Mouse (Mus musculus): ENCODE measurements around the gene Adh7. TPM values are rescaled to one million over a fixed set of nuclear protein-coding genes. Genes with fewer than 3 reads are reported as not detected.

Gene Adh7
- total RNA-seq, 4 experiments from 2014 or later, result 0.13 to 0.27 (median 0.21) TPM; not detected in 1

- DNase-seq (ENCODE audit: low spot score in 2 of 2), result no peak
Observed at GRCm38 (mm10) chr3:138254205-138254604, 36.6 kb downstream of the Adh7 start.

- DNase-seq (ENCODE audit: low spot score in 2 of 2), result no peak
Observed at GRCm38 (mm10) chr3:138255366-138255765, 37.8 kb downstream of the Adh7 start.

- no peak for DNase-seq (ENCODE audit: low spot score in 2 of 2)
Observed at GRCm38 (mm10) chr3:138255780-138256550, 38.4 kb downstream of the Adh7 start.

GRCm38 (mm10) chr3:138260721-138261669 is 43.4 kb downstream of the Adh7 start, which contains the start of gene Adh1:
TSS of gene Adh1 (plus strand) at chr3:138260991.
- DNase-seq (ENCODE audit: low spot score in 2 of 2), result no peak

- no peak for DNase-seq (ENCODE audit: low spot score in 2 of 2)
Observed at GRCm38 (mm10) chr3:138262568-138262967, 45.0 kb downstream of the Adh7 start.

DNA sequence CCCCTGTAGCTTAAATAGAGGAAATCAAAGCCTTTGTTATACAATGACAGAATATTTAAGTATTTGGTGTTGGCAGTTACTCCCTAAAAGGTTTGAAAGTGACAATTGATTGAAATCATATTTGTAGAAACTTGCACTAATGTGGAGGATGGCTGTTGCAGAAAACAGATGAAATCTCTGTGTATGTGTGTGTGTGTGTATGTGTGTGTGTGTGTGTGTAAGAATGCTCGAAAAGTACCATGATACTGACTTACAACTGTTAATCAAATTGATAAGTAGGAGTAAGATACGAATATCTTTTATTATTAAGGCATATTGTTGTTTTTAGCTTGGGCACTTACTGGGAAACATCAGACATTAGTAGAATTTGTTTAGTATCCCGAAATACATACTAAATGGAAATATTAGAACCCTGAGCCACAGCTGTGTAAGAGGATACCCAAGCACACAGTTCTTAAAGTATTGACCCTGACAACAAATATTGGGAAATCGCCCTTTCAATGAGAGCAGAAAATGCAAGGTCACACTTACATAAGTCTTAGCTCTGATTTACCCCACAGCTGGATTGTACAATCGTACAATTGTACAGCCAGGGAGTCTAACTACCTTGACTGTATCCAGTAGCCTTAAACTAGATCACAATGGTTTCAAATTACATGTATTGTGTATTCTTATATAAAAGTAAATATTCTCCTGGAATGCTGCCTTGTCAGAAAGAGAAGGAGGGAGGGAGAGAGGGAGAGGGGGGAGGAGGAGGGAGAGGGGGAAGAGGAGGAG is 45.8 kb downstream of the Adh7 start:
- DNase-seq (ENCODE audit: low spot score in 2 of 2), result no peak

GRCm38 (mm10) chr3:138264648-138265047 is 47.1 kb downstream of the Adh7 start:
- DNase-seq (ENCODE audit: low spot score in 2 of 2), result no peak

GRCm38 (mm10) chr3:138270507-138270906 is 52.9 kb downstream of the Adh7 start:
- DNase-seq (ENCODE audit: low spot score in 2 of 2), result no peak

DNA sequence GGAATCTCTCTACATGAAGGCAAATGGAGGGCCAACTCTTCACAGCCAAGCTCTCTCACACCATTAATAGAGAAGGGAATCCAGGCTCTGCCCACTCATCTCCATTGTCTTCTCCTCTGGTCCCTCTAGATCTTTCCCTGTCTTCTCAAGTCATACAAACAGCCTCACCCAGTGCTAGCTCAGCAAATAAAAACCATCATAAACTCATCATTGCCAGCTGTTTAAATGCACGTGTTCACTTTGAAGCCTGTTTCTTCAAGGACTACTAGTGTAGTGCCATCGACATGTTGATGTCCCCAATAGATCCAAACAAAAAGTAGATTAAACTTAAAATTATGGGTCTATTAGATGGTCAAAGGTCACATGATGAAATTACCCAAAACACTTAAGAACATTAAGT is 53.7 kb downstream of the Adh7 start:
- DNase-seq (ENCODE audit: low spot score in 2 of 2), result no peak

- DNase-seq (ENCODE audit: low spot score in 2 of 2), result no peak
Observed at GRCm38 (mm10) chr3:138273080-138273479, 55.5 kb downstream of the Adh7 start.

GRCm38 (mm10) chr3:138275100-138275499 is 57.5 kb downstream of the Adh7 start:
- DNase-seq (ENCODE audit: low spot score in 2 of 2), result no peak

DNA sequence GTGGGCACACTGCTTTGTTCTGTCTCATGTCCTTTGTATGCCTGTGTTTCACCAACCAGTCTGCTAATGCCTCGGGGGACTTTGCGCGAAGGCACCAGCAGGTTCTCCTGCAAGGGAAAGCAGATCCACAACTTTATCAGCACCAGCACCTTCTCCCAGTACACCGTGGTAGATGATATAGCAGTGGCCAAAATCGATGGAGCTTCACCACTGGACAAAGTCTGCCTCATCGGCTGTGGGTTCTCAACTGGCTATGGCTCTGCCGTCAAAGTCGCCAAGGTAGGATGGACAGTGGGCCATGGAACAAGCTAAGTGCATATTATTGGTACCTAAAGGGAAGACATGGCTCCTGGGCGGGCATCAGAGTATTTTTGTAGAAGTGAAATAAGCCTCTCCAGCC is 65.0 kb downstream of the Adh7 start:
- no peak for DNase-seq (ENCODE audit: low spot score in 2 of 2)

Other genes with a start within 250 kb of the Adh7 start
- 1 to 10 TPM; 5.3 to 8.4 (median 7.6) TPM for gene Dapp1, start 236.2 kb upstream of the Adh7 start, total RNA-seq (2022)
- 1 to 10 TPM; 1.2 to 2.3 (median 2.0) TPM for gene 1110002E22Rik, start 152.7 kb upstream of the Adh7 start, total RNA-seq (2022)
- under 1 TPM in 1 of 4 experiments, not detected in 3; 0.22 TPM for gene Gm5105, start 150.4 kb upstream of the Adh7 start, total RNA-seq (2022)
- gene Trmt10a, start 74.3 kb upstream of the Adh7 start, total RNA-seq (2022), result 1 to 10 TPM; 2.9 to 9.7 (median 4.0) TPM
- gene Mttp, start 72.8 kb upstream of the Adh7 start, total RNA-seq (2022), result 1 to 10 TPM; 6.5 to 9.3 (median 8.1) TPM
- gene 4930579F01Rik, start 23.9 kb upstream of the Adh7 start, total RNA-seq (2022), result not detected
- 1 to 10 TPM; 1.1 to 2.1 (median 1.8) TPM for gene Adh1, start 43.2 kb downstream of the Adh7 start, total RNA-seq (2022)
- not detected for gene Adh6a, start 95.5 kb downstream of the Adh7 start, total RNA-seq (2022)
- not detected for gene Adh6b, start 124.0 kb downstream of the Adh7 start, total RNA-seq (2022)
- gene Adh4, start 197.7 kb downstream of the Adh7 start, total RNA-seq (2022), result not detected
- 10 to 100 TPM; 63.2 to 74.4 (median 69.9) TPM for gene Adh5, start 225.3 kb downstream of the Adh7 start, total RNA-seq (2022)

All from layer of hippocampus, adult 8-10 months (tissue).